Mouse (Mus musculus) liver, postnatal 0 days (tissue): ENCODE data around the gene Pde7b.

Source experiments
- CTCF ChIP-seq: sonication (generic); IDR thresholded peaks from 2 replicates; pipeline ENCODE4 v1.5.1; 2016; ENCODE audit warnings: antibody characterized with exemption, low read depth
- EP300 ChIP-seq: IDR thresholded peaks from 2 replicates; pipeline ENCODE4 v1.6.1; 2016; ENCODE audit warnings: antibody characterized with exemption, low read depth, mild to moderate bottlenecking

DNA sequence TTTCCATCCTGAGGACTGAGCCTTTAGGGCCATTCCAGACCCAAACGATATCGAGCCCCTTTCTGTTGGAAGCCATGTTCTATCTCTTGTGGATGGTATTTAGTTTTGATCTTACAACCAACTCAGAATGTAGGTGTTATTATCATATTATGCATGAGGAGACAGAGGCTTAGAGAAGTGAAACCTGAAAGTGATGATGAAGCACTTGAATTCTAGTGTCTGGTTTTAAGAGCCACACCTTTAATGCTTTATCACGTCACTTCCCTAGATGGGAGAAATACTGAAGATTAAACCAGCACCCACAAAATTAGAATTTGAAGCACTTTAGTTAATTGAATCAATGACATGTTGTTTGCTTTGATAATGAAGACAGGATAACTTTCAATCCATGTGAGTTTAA is 329.1 kb downstream of the Pde7b start:
- no peak for TF ChIP-seq CTCF
- TF ChIP-seq EP300, result no peak
